Mouse (Mus musculus): ENCODE data around the gene Zic2. TPM values are rescaled to one million over a fixed set of nuclear protein-coding genes. Genes with fewer than 3 reads are reported as not detected.

Gene Zic2
- polyA plus RNA-seq, 1 experiment: not detected

- TF ChIP-seq POLR2A (IDR thresholded peaks at IDR 0.05; ENCODE audit: low read depth, low read length) (no peak), CTCF (IDR thresholded peaks at IDR 0.05; ENCODE audit: extremely low read depth, insufficient read depth, insufficient read length, insufficient replicate concordance) (no peak)
- no peak for DNase-seq (ENCODE audit: low read depth in 1 of 2, low spot score in 2 of 2)
- Histone ChIP-seq H3K4me1 (ENCODE audit: control insufficient read depth, insufficient read depth, insufficient read length) (peaks cover 13% of the 10 kb centered on the region), H3K4me3 (ENCODE audit: extremely low read depth, insufficient read depth, insufficient read length) (no peak overlapping the region), H3K27me3 (ENCODE audit: control insufficient read depth, insufficient read depth, low read length) (peaks cover 61% of the 10 kb centered on the region), H3K36me3 (ENCODE audit: control insufficient read depth, insufficient read depth, low read length) (no peaks in the 10 kb centered on the region), H3K27ac (ENCODE audit: insufficient read depth, low read length) (no peak overlapping the region)
- WGBS: 9% methylated on average over 20 of the region's 20 CpGs
These were observed 2.0 kb downstream of the Zic2 start for GRCm38 (mm10) chr14:122477261-122477671.

DNA sequence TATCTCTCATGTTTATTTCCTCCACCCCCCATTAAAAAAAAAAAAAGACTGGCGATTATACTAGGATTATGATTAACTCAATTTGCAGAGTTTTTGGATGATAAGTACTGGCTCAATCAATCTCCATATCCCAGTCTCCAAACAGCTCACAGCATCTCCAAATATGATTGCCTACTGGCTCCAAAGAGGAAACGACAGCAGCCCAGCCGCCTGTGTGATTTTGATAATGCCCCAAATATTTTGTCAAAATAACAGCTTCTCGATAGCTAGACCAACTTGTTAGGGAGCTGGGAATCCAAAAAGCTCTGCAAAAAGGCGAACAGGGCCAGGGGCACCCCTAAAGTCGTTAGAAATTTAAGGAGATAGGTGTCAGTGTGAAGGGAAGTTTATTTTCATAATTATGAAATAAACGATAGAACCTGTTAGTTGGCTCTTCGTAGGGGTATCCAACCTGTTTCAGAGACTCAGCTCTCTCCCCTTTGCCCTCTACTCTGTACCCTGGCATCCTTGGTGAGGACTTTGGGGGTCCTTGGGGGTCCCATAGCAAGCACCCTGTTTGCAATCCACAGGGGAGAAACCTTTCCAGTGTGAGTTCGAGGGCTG, 2.8 kb downstream of the Zic2 start:
- H3K36me3 ChIP-seq (ENCODE audit: control insufficient read depth, insufficient read depth, low read length): no peaks in the 10 kb centered on the region
- peaks cover 13% of the 10 kb centered on the region for H3K4me1 ChIP-seq (ENCODE audit: control insufficient read depth, insufficient read depth, insufficient read length)
- no peak overlapping the region for H3K4me3 ChIP-seq (ENCODE audit: extremely low read depth, insufficient read depth, insufficient read length)
- DNase-seq (ENCODE audit: low read depth in 1 of 2, low spot score in 2 of 2): no peak
- no peak overlapping the region for H3K27ac ChIP-seq (ENCODE audit: insufficient read depth, low read length)
- 4% methylated on average over 9 of the region's 9 CpGs for WGBS
- no peak for TF ChIP-seq POLR2A (IDR thresholded peaks at IDR 0.05; ENCODE audit: low read depth, low read length)
- TF ChIP-seq CTCF (IDR thresholded peaks at IDR 0.05; ENCODE audit: extremely low read depth, insufficient read depth, insufficient read length, insufficient replicate concordance): no peak
- H3K27me3 ChIP-seq (ENCODE audit: control insufficient read depth, insufficient read depth, low read length): peaks cover 66% of the 10 kb centered on the region

- H3K4me1 ChIP-seq (ENCODE audit: control insufficient read depth, insufficient read depth, insufficient read length): peaks cover 13% of the 10 kb centered on the region
- no peaks in the 10 kb centered on the region for H3K36me3 ChIP-seq (ENCODE audit: control insufficient read depth, insufficient read depth, low read length)
- WGBS: 6% methylated on average over 22 of the region's 22 CpGs
- no peak overlapping the region for H3K27ac ChIP-seq (ENCODE audit: insufficient read depth, low read length)
- peaks cover 64% of the 10 kb centered on the region for H3K27me3 ChIP-seq (ENCODE audit: control insufficient read depth, insufficient read depth, low read length)
- TF ChIP-seq POLR2A (IDR thresholded peaks at IDR 0.05; ENCODE audit: low read depth, low read length): no peak
- TF ChIP-seq CTCF (IDR thresholded peaks at IDR 0.05; ENCODE audit: extremely low read depth, insufficient read depth, insufficient read length, insufficient replicate concordance): no peak
- no peak overlapping the region for H3K4me3 ChIP-seq (ENCODE audit: extremely low read depth, insufficient read depth, insufficient read length)
- DNase-seq (ENCODE audit: low read depth in 1 of 2, low spot score in 2 of 2): no peak
These were observed 3.4 kb downstream of the Zic2 start for GRCm38 (mm10) chr14:122478574-122479011.

GRCm38 (mm10) chr14:122479461-122480109, 4.3 kb downstream of the Zic2 start:
- H3K27ac ChIP-seq (ENCODE audit: insufficient read depth, low read length): no peak overlapping the region
- DNase-seq (ENCODE audit: low read depth in 1 of 2, low spot score in 2 of 2): no peak
- peaks cover 65% of the 10 kb centered on the region for H3K27me3 ChIP-seq (ENCODE audit: control insufficient read depth, insufficient read depth, low read length)
- no peak for TF ChIP-seq CTCF (IDR thresholded peaks at IDR 0.05; ENCODE audit: extremely low read depth, insufficient read depth, insufficient read length, insufficient replicate concordance)
- TF ChIP-seq POLR2A (IDR thresholded peaks at IDR 0.05; ENCODE audit: low read depth, low read length): no peak
- no peak overlapping the region for H3K4me3 ChIP-seq (ENCODE audit: extremely low read depth, insufficient read depth, insufficient read length)
- no peaks in the 10 kb centered on the region for H3K36me3 ChIP-seq (ENCODE audit: control insufficient read depth, insufficient read depth, low read length)
- WGBS: 31% methylated on average over 17 of the region's 17 CpGs
- H3K4me1 ChIP-seq (ENCODE audit: control insufficient read depth, insufficient read depth, insufficient read length): peaks cover 13% of the 10 kb centered on the region

- H3K4me1 ChIP-seq (ENCODE audit: control insufficient read depth, insufficient read depth, insufficient read length): peaks cover 8% of the 10 kb centered on the region
- TF ChIP-seq CTCF (IDR thresholded peaks at IDR 0.05; ENCODE audit: extremely low read depth, insufficient read depth, insufficient read length, insufficient replicate concordance) (no peak), POLR2A (IDR thresholded peaks at IDR 0.05; ENCODE audit: low read depth, low read length) (no peak)
- 18% methylated on average over 2 of the region's 2 CpGs for WGBS
- no peak for DNase-seq (ENCODE audit: low read depth in 1 of 2, low spot score in 2 of 2)
- H3K36me3 ChIP-seq (ENCODE audit: control insufficient read depth, insufficient read depth, low read length): no peaks in the 10 kb centered on the region
- no peak overlapping the region for H3K27ac ChIP-seq (ENCODE audit: insufficient read depth, low read length)
- peaks cover 65% of the 10 kb centered on the region for H3K27me3 ChIP-seq (ENCODE audit: control insufficient read depth, insufficient read depth, low read length)
- H3K4me3 ChIP-seq (ENCODE audit: extremely low read depth, insufficient read depth, insufficient read length): no peak overlapping the region
These were observed 5.1 kb downstream of the Zic2 start for GRCm38 (mm10) chr14:122480355-122480754.

- no peak overlapping the region for H3K4me3 ChIP-seq (ENCODE audit: extremely low read depth, insufficient read depth, insufficient read length)
- peaks cover 62% of the 10 kb centered on the region for H3K27me3 ChIP-seq (ENCODE audit: control insufficient read depth, insufficient read depth, low read length)
- no peak overlapping the region for H3K27ac ChIP-seq (ENCODE audit: insufficient read depth, low read length)
- H3K36me3 ChIP-seq (ENCODE audit: control insufficient read depth, insufficient read depth, low read length): no peaks in the 10 kb centered on the region
- no peaks in the 10 kb centered on the region; the same call in 1 of the 2 replicates for H3K4me1 ChIP-seq (ENCODE audit: control insufficient read depth, insufficient read depth, insufficient read length)
- TF ChIP-seq CTCF (IDR thresholded peaks at IDR 0.05; ENCODE audit: extremely low read depth, insufficient read depth, insufficient read length, insufficient replicate concordance) (no peak), POLR2A (IDR thresholded peaks at IDR 0.05; ENCODE audit: low read depth, low read length) (no peak)
- no peak for DNase-seq (ENCODE audit: low read depth in 1 of 2, low spot score in 2 of 2)
- 12% methylated on average over 15 of the region's 15 CpGs for WGBS
These were observed 5.9 kb downstream of the Zic2 start for GRCm38 (mm10) chr14:122481181-122481580.
